Mouse (Mus musculus): ENCODE measurements at regions not wholly inside any gene's neighbourhood (a gene's known extent, or its start where the extent isn't known, plus 50 kb on each side); places are given as distances from the start of the nearest gene placed in this dataset.

GRCm38 (mm10) chr1:185535321-185535720, 80.7 kb downstream of the Slc30a10 start:
- TF ChIP-seq POLR2A (IDR thresholded peaks at IDR 0.05; ENCODE audit: control insufficient read depth, low read depth, low read length) (no peak), CTCF (IDR thresholded peaks at IDR 0.05; ENCODE audit: control insufficient read depth, insufficient read depth, insufficient replicate concordance, low read depth, low read length) (no peak)

Data from testis, adult 2 months (tissue).